ENCODE assay signal across 8 mouse cellular contexts in genomic region chr16:75593501-75594183, GRCm38 (mm10). TPM values are rescaled to one million over a fixed set of nuclear protein-coding genes. Genes with fewer than 3 reads are reported as not detected.
DNase-seq lines count a peak whose midpoint lies in the region; ATAC-seq and TF ChIP-seq lines count a peak whose summit lies in the region.

No protein-coding gene starts in this region.

- peaks cover 3% of the 10 kb centered on the region; the same call in 1 of the 2 replicates for H3K27me3 ChIP-seq in erythroblast, embryonic 14.5 days (ENCODE audit: control insufficient read depth)
- no peaks in the 10 kb centered on the region for H3K27me3 ChIP-seq in C2C12 (ENCODE audit: control insufficient read depth, insufficient read depth, insufficient read length)
- no peaks in the 10 kb centered on the region for H3K27me3 ChIP-seq in forebrain, embryonic 15.5 days
- H3K27me3 ChIP-seq in liver, embryonic 16.5 days (ENCODE audit: control insufficient read depth, insufficient read depth, low read depth, low read length), result no peaks in the 10 kb centered on the region

- TF ChIP-seq CTCF in C2C12 (IDR thresholded peaks at IDR 0.05; ENCODE audit: control insufficient read depth, insufficient read depth, insufficient read length), result no peak

- H3K4me2 ChIP-seq in forebrain, embryonic 15.5 days (replicated peaks), result peak overlapping the region; percentile 70
- H3K4me2 ChIP-seq in liver, embryonic 16.5 days (ENCODE audit: low read depth, low read length), result peak overlapping the region; percentile 94

- no peaks in the 10 kb centered on the region for H3K79me3 ChIP-seq in C2C12 (ENCODE audit: low read depth)

- H3K9ac ChIP-seq in forebrain, embryonic 15.5 days (replicated peaks), result peak overlapping the region; percentile 11; the same call in 1 of the 2 replicates
- peak overlapping the region; percentile 43; the same call in 1 of the 2 replicates for H3K9ac ChIP-seq in liver, embryonic 16.5 days (ENCODE audit: low read depth, low read length)

- no peak for ATAC-seq in erythroblast, adult 5-6 weeks (replicated peaks; ENCODE audit: low FRiP score, poor library complexity, severe bottlenecking)
- ATAC-seq in forebrain, embryonic 15.5 days (replicated peaks), result peak; percentile 27; the same call in 1 of the 2 replicates
- no peak for ATAC-seq in liver, embryonic 16.5 days (ENCODE audit: low read depth)

- 3% methylated on average over 15 of the region's 15 CpGs for WGBS in forebrain, embryonic 15.5 days
- WGBS in liver, embryonic 16.5 days (ENCODE audit: insufficient replicate concordance), result 9% methylated on average over 15 of the region's 15 CpGs

- H3K79me2 ChIP-seq in C2C12 (ENCODE audit: control insufficient read depth, insufficient read depth), result no peaks in the 10 kb centered on the region

- no peak for DNase-seq in spleen, adult 18-20 months
- no peak for DNase-seq in adrenal gland, adult 18-20 months (ENCODE audit: low spot score in 2 of 2)
- no peak for DNase-seq in urinary bladder, postnatal 10 days (ENCODE audit: low spot score)

- H3ac ChIP-seq in C2C12 (ENCODE audit: control insufficient read depth, insufficient read length, low read depth), result no peak overlapping the region

- no peak overlapping the region for H3K27ac ChIP-seq in forebrain, embryonic 15.5 days (replicated peaks)
- no peak overlapping the region for H3K27ac ChIP-seq in liver, embryonic 16.5 days (ENCODE audit: low read length)

- no peaks in the 10 kb centered on the region for H3K36me3 ChIP-seq in erythroblast, embryonic 14.5 days (ENCODE audit: control insufficient read depth)
- no peaks in the 10 kb centered on the region for H3K36me3 ChIP-seq in C2C12 (ENCODE audit: control insufficient read depth, insufficient read depth)
- H3K36me3 ChIP-seq in forebrain, embryonic 15.5 days, result no peaks in the 10 kb centered on the region
- no peaks in the 10 kb centered on the region for H3K36me3 ChIP-seq in liver, embryonic 16.5 days (ENCODE audit: control insufficient read depth, insufficient read depth)

- H3K4me1 ChIP-seq in erythroblast, embryonic 14.5 days (ENCODE audit: control insufficient read depth), result peaks cover 12% of the 10 kb centered on the region
- peaks cover 10% of the 10 kb centered on the region for H3K4me1 ChIP-seq in forebrain, embryonic 15.5 days
- H3K4me1 ChIP-seq in liver, embryonic 16.5 days (ENCODE audit: control insufficient read depth, low read depth, low read length), result peaks cover 5% of the 10 kb centered on the region; the same call in 1 of the 2 replicates

- no peaks in the 10 kb centered on the region for H3K9me3 ChIP-seq in erythroblast, embryonic 14.5 days (ENCODE audit: control insufficient read depth, low read length)
- H3K9me3 ChIP-seq in forebrain, embryonic 15.5 days, result no peaks in the 10 kb centered on the region
- H3K9me3 ChIP-seq in liver, embryonic 16.5 days (replicated peaks; ENCODE audit: control insufficient read depth, low read length), result no peaks in the 10 kb centered on the region

- peak overlapping the region; percentile 68 for H3K4me3 ChIP-seq in erythroblast, embryonic 14.5 days (replicated peaks)
- peak overlapping the region; percentile 11 for H3K4me3 ChIP-seq in C2C12 (ENCODE audit: insufficient read depth, poor library complexity, severe bottlenecking)
- peak overlapping the region; percentile 76 for H3K4me3 ChIP-seq in forebrain, embryonic 15.5 days
- H3K4me3 ChIP-seq in liver, embryonic 16.5 days (ENCODE audit: low read depth, low read length), result peak overlapping the region; percentile 70

TF ChIP-seq in C2C12, 6 proteins besides CTCF, POLR2A, EP300 and RAD21:
- no peak for TF ChIP-seq CEBPB (IDR thresholded peaks at IDR 0.05; ENCODE audit: low read depth)
- TF ChIP-seq MYOD1 (IDR thresholded peaks at IDR 0.05; ENCODE audit: control insufficient read depth, insufficient read length, low read depth), result no peak
- TF ChIP-seq MAX (IDR thresholded peaks at IDR 0.05), result no peak
- no peak for TF ChIP-seq USF1 (IDR thresholded peaks at IDR 0.05; ENCODE audit: low read depth)
- TF ChIP-seq FOSL1 (IDR thresholded peaks at IDR 0.05; ENCODE audit: insufficient read depth, low read length, poor library complexity, severe bottlenecking), result no peak
- TF ChIP-seq MYOG (IDR thresholded peaks at IDR 0.05; ENCODE audit: control insufficient read depth, extremely low read depth, insufficient read length), result no peak

RNA-seq across cellular contexts. Expression of gene Rbm11, which starts 1.0 kb away (rescaled TPM):
- not detected in 2 replicates for polyA plus RNA-seq in erythroblast, embryonic 14.5 days (2012)
- not detected in 2 replicates for total RNA-seq in erythroblast, adult 5-6 weeks (2015; ENCODE audit: low replicate concordance)
- not detected in 2 replicates for total RNA-seq in erythroblast, adult 5-6 weeks (2017; ENCODE audit: low replicate concordance)
- polyA plus RNA-seq in C2C12 (2012; fragmentation: generic; extraction: Trizol), result 0.04 TPM
- polyA plus RNA-seq in forebrain, embryonic 15.5 days (2015; fragmentation: Nextera tagmentation; extraction: Ambion mirVana), result 1.2 and 1.4 TPM in 2 replicates
- not detected in 2 replicates for polyA plus RNA-seq in liver, embryonic 16.5 days (2015; fragmentation: Nextera tagmentation; extraction: Ambion mirVana)
- total RNA-seq in adrenal gland, adult 18-20 months (2021), result 1 to 10 TPM; 1.3 to 1.4 TPM

RNA-seq across cellular contexts. Expression of gene Lipi, which starts 7.8 kb away (rescaled TPM):
- polyA plus RNA-seq in erythroblast, embryonic 14.5 days (2012), result 0.05 TPM in 1 of 2 replicates, not detected in the other
- not detected in 2 replicates for total RNA-seq in erythroblast, adult 5-6 weeks (2015; ENCODE audit: low replicate concordance)
- total RNA-seq in erythroblast, adult 5-6 weeks (2017; ENCODE audit: low replicate concordance), result not detected in 2 replicates
- polyA plus RNA-seq in C2C12 (2012; fragmentation: generic; extraction: Trizol), result not detected
- polyA plus RNA-seq in forebrain, embryonic 15.5 days (2015; fragmentation: Nextera tagmentation; extraction: Ambion mirVana), result not detected in 2 replicates
- not detected in 2 replicates for polyA plus RNA-seq in liver, embryonic 16.5 days (2015; fragmentation: Nextera tagmentation; extraction: Ambion mirVana)
- total RNA-seq in adrenal gland, adult 18-20 months (2021), result not detected

Comparison
In these comparisons a context has a peak if more than half of its experiments do, and no peak if none do; other contexts are left out.
1. H3K4me3 ChIP-seq: peak in every context shown above with its lines; median percentile 76 in forebrain, embryonic 15.5 days; 70 in liver, embryonic 16.5 days; 68 in erythroblast, embryonic 14.5 days; 11 in C2C12.